In genomic region chr11:53979788-53980621, GRCm38 (mm10) we compare ENCODE assay signal across 8 mouse cellular contexts. TPM values are rescaled to one million over a fixed set of nuclear protein-coding genes. Genes with fewer than 3 reads are reported as not detected.
A peak's percentile ranks its signal among the peaks of the same experiment; 100 is the strongest.
DNase-seq lines count a peak whose midpoint lies in the region; ATAC-seq lines count a peak whose summit lies in the region.

Gene Slc22a21, minus strand, starts transcription at chr11:53980332.

- peaks cover 4 to 6% of the 10 kb centered on the region in 2 experiments; a peak in 2 of 4 replicates for H3K4me1 ChIP-seq in heart, embryonic 14.5 days (ENCODE audit: control insufficient read depth in 2 of 2, insufficient read depth in 2 of 2, low read length in 2 of 2)
- peaks cover 18% of the 10 kb centered on the region for H3K4me1 ChIP-seq in liver, embryonic 15.5 days (replicated peaks)
- no peaks in the 10 kb centered on the region for H3K4me1 ChIP-seq in neural tube, embryonic 11.5 days (ENCODE audit: control insufficient read depth, insufficient read depth, low read length)
- H3K4me1 ChIP-seq in stomach, embryonic 16.5 days (ENCODE audit: control insufficient read depth, insufficient read depth, low read length): peaks cover 3% of the 10 kb centered on the region; the same call in 1 of the 2 replicates

- H3K9me3 ChIP-seq in heart, embryonic 14.5 days (ENCODE audit: control insufficient read depth, low read length): no peaks in the 10 kb centered on the region
- H3K9me3 ChIP-seq in liver, embryonic 15.5 days (replicated peaks): no peaks in the 10 kb centered on the region
- H3K9me3 ChIP-seq in neural tube, embryonic 11.5 days (ENCODE audit: control insufficient read depth, low read length): no peaks in the 10 kb centered on the region
- H3K9me3 ChIP-seq in stomach, embryonic 16.5 days (replicated peaks; ENCODE audit: control insufficient read depth, low read length): no peaks in the 10 kb centered on the region

- ATAC-seq in CD4-positive, CD25-positive, alpha-beta regulatory T cell, adult 4 months: peak; percentile 68
- peak; percentile 91 for ATAC-seq in heart, embryonic 14.5 days (ENCODE audit: insufficient number of reproducible peaks, insufficient read depth, low FRiP score, low read depth)
- ATAC-seq in liver, embryonic 15.5 days (ENCODE audit: insufficient read depth): peak; percentile 91
- ATAC-seq in neural tube, embryonic 11.5 days (ENCODE audit: insufficient read depth, low FRiP score, low TSS enrichment): peak; percentile 81
- peak; percentile 98 for ATAC-seq in stomach, embryonic 16.5 days (ENCODE audit: insufficient read depth, low FRiP score)

- peak within 1 kb of the TSS; percentile 78 for H3K9ac ChIP-seq in heart, embryonic 14.5 days (ENCODE audit: low read length)
- H3K9ac ChIP-seq in liver, embryonic 15.5 days: peak within 1 kb of the TSS; percentile 60
- peak within 1 kb of the TSS; percentile 75 for H3K9ac ChIP-seq in neural tube, embryonic 11.5 days (ENCODE audit: low read length)
- H3K9ac ChIP-seq in stomach, embryonic 16.5 days (ENCODE audit: low read length): peak within 1 kb of the TSS; percentile 80

- H3K4me3 ChIP-seq in heart, embryonic 14.5 days (ENCODE audit: control insufficient read depth in 1 of 2, insufficient read depth in 1 of 2, low read depth in 1 of 2, low read length in 2 of 2): peak within 1 kb of the TSS; percentile 69 to 82
- H3K4me3 ChIP-seq in liver, embryonic 15.5 days (replicated peaks): peak within 1 kb of the TSS; percentile 59
- H3K4me3 ChIP-seq in neural tube, embryonic 11.5 days (ENCODE audit: low read depth, low read length): peak within 1 kb of the TSS; percentile 56
- peak within 1 kb of the TSS; percentile 69 for H3K4me3 ChIP-seq in stomach, embryonic 16.5 days (replicated peaks; ENCODE audit: low read length)

- peak; percentile 58 for DNase-seq in c-Kit-negative CD71-positive TER-119-positive erythroid progenitor cells, embryonic 14.5 days (ENCODE audit: low read depth, low spot score)
- peak; percentile 66 for DNase-seq in fibroblast of lung, adult 2 months (ENCODE audit: low read depth)
- peak; percentile 88 for DNase-seq in kidney, postnatal 10 days
- peak; percentile 83 for DNase-seq in neural tube, embryonic 11.5 days (ENCODE audit: low spot score)

- WGBS in heart, embryonic 14.5 days: 2% methylated on average over 73 of the region's 73 CpGs
- whole genome bisulfite sequencing in liver, embryonic 15.5 days (ENCODE audit: insufficient replicate concordance): 1% methylated on average over 73 of the region's 73 CpGs
- 1% methylated on average over 71 of the region's 73 CpGs for WGBS in neural tube, embryonic 11.5 days
- 1% methylated on average over 73 of the region's 73 CpGs for WGBS in stomach, embryonic 16.5 days

- H3K36me3 ChIP-seq in heart, embryonic 14.5 days (ENCODE audit: control insufficient read depth, insufficient read depth, low read length): no peaks in the 10 kb centered on the region
- peaks cover 27% of the 10 kb centered on the region for H3K36me3 ChIP-seq in liver, embryonic 15.5 days (replicated peaks)
- no peaks in the 10 kb centered on the region for H3K36me3 ChIP-seq in neural tube, embryonic 11.5 days (ENCODE audit: control insufficient read depth, insufficient read depth, low read length)
- H3K36me3 ChIP-seq in stomach, embryonic 16.5 days (ENCODE audit: control insufficient read depth, insufficient read depth, low read length): no peaks in the 10 kb centered on the region

- H3K27ac ChIP-seq in heart, embryonic 14.5 days (replicated peaks in 1 of 2; ENCODE audit: control insufficient read depth in 1 of 2, insufficient read depth in 1 of 2, low read depth in 2 of 2, low read length in 2 of 2): no peak within 1 kb of the TSS; a peak in 1 of 4 replicates
- no peak within 1 kb of the TSS for H3K27ac ChIP-seq in liver, embryonic 15.5 days (replicated peaks)
- no peak within 1 kb of the TSS for H3K27ac ChIP-seq in neural tube, embryonic 11.5 days (ENCODE audit: low read depth, low read length)
- H3K27ac ChIP-seq in stomach, embryonic 16.5 days (ENCODE audit: low read length): peak within 1 kb of the TSS; percentile 74

- H3K4me2 ChIP-seq in heart, embryonic 14.5 days (ENCODE audit: low read length): peak within 1 kb of the TSS; percentile 97
- H3K4me2 ChIP-seq in liver, embryonic 15.5 days: peak within 1 kb of the TSS; percentile 96
- H3K4me2 ChIP-seq in neural tube, embryonic 11.5 days (ENCODE audit: low read depth): peak within 1 kb of the TSS; percentile 65
- H3K4me2 ChIP-seq in stomach, embryonic 16.5 days (ENCODE audit: low read depth, low read length): peak within 1 kb of the TSS; percentile 80

- no peaks in the 10 kb centered on the region for H3K27me3 ChIP-seq in heart, embryonic 14.5 days (ENCODE audit: control insufficient read depth, insufficient read depth, low read length)
- H3K27me3 ChIP-seq in liver, embryonic 15.5 days: peaks cover 16% of the 10 kb centered on the region
- H3K27me3 ChIP-seq in neural tube, embryonic 11.5 days (ENCODE audit: control insufficient read depth, insufficient read depth, low read length): no peaks in the 10 kb centered on the region
- H3K27me3 ChIP-seq in stomach, embryonic 16.5 days (ENCODE audit: control insufficient read depth, insufficient read depth, low read length): no peaks in the 10 kb centered on the region

RNA-seq across cellular contexts. Expression of gene Slc22a21, which starts in this region (rescaled TPM):
- polyA plus RNA-seq in CD4-positive, CD25-positive, alpha-beta regulatory T cell, adult 4 months (2017; shearing (Covaris generic)): under 1 TPM in 1 of 2 experiments, not detected in 1; 0.55 TPM
- polyA plus RNA-seq in heart, embryonic 14.5 days (2014; fragmentation: Nextera tagmentation; extraction: Ambion mirVana): 2.6 and 2.9 TPM in 2 replicates
- 1.1 and 1.8 TPM in 2 replicates for polyA plus RNA-seq in liver, embryonic 15.5 days (2015; fragmentation: Nextera tagmentation; extraction: Ambion mirVana)
- 1.6 and 2.9 TPM in 2 replicates for polyA plus RNA-seq in neural tube, embryonic 11.5 days (2014; fragmentation: Nextera tagmentation; extraction: Ambion mirVana)
- 8.9 and 9.2 TPM in 2 replicates for polyA plus RNA-seq in stomach, embryonic 16.5 days (2015; fragmentation: Nextera tagmentation; extraction: Ambion mirVana)

Comparison
In these comparisons a context has a peak if more than half of its experiments do, and no peak if none do; other contexts are left out.
1. Peak in ATAC-seq in CD4-positive, CD25-positive, alpha-beta regulatory T cell, adult 4 months; RNA of the gene not detected or under 1 TPM.